Mouse (Mus musculus) limb, embryonic 11.5 days (tissue): ENCODE results near the gene Wnt10b. TPM values are rescaled to one million over a fixed set of nuclear protein-coding genes. Genes with fewer than 3 reads are reported as not detected.

Experiments
- ATAC-seq: fragments of 200-750 bp; cut with Nextera tagmentation; 2 replicates; pipeline ENCODE4 v1.8.0; 2017; ENCODE audit warnings: low read depth; ENCODE audit not compliant: insufficient number of reproducible peaks, low FRiP score, low TSS enrichment
- DNase-seq: peaks from one replicate; pipeline ENCODE4 v3.0.0-alpha.2; 2015; ENCODE audit warnings: low spot score
- H3K27ac ChIP-seq: fragments of 300-500 bp; sonication (generic); replicated peaks from 2 replicates; pipeline ENCODE4 v1.5.1; 2014; ENCODE audit warnings: low read depth, mild to moderate bottlenecking, low read length
- H3K27me3 ChIP-seq: fragments of 300-500 bp; sonication (generic); 2 replicates; pipeline ENCODE4 v1.6.1; 2014; ENCODE audit warnings: mild to moderate bottlenecking, low read length, mixed read lengths; ENCODE audit not compliant: control insufficient read depth, insufficient read depth
- H3K36me3 ChIP-seq: fragments of 300-500 bp; sonication (generic); 2 replicates; pipeline ENCODE4 v1.6.1; 2014; ENCODE audit warnings: mild to moderate bottlenecking, low read length, moderate library complexity, mixed read lengths; ENCODE audit not compliant: control insufficient read depth, insufficient read depth
- H3K4me1 ChIP-seq: fragments of 300-500 bp; sonication (generic); 2 replicates; pipeline ENCODE4 v1.6.1; 2014; ENCODE audit warnings: low read length, mixed read lengths; ENCODE audit not compliant: control insufficient read depth, insufficient read depth
- H3K4me2 ChIP-seq: fragments of 300-500 bp; sonication (generic); 2 replicates; pipeline ENCODE4 v1.6.1; 2014; ENCODE audit warnings: low read depth, mild to moderate bottlenecking, moderate library complexity; ENCODE audit not compliant: severe bottlenecking
- H3K4me3 ChIP-seq: fragments of 300-500 bp; sonication (generic); 2 replicates; pipeline ENCODE4 v1.5.1; 2014; ENCODE audit warnings: low read depth, low read length
- H3K9ac ChIP-seq: fragments of 300-500 bp; sonication (generic); 2 replicates; pipeline ENCODE4 v1.6.1; 2014; ENCODE audit warnings: mild to moderate bottlenecking, low read length
- H3K9me3 ChIP-seq: fragments of 300-500 bp; sonication (generic); 2 replicates; pipeline ENCODE4 v1.6.1; 2016; ENCODE audit warnings: low read length; ENCODE audit not compliant: control insufficient read depth
- WGBS: fragments of 180-500 bp; shearing (Covaris S2); extraction: QIAGEN DNeasy Blood & Tissue Kit; methylation state at CpG from one replicate; pipeline ENCODE4 v1.1.7; 2014; 5-methylcytosine and 5-hydroxymethylcytosine counted together
- polyA plus RNA-seq: library from polyadenylated mRNA; unstranded; fragments of >200 nt; fragmentation: Nextera tagmentation; extraction: Ambion mirVana; gene quantifications from 2 replicates; pipeline ENCODE4 v1.2.1, GENCODE M21; 2014

Wnt10b gene
- polyA plus RNA-seq, 1 experiment from 2014 or later, result 0.81 TPM

GRCm38 (mm10) chr15:98736521-98736920, 41.4 kb downstream of the Wnt10b start:
- DNase-seq (no peak), ATAC-seq (no peak)
- Histone ChIP-seq H3K9me3 (no peaks in the 10 kb centered on the region), H3K4me3 (no peak overlapping the region), H3K27me3 (no peaks in the 10 kb centered on the region), H3K4me2 (no peak overlapping the region), H3K4me1 (no peaks in the 10 kb centered on the region), H3K9ac (no peak overlapping the region), H3K27ac (no peak overlapping the region), H3K36me3 (peaks cover 18% of the 10 kb centered on the region)
- WGBS, result 90% methylated on average over 10 of the region's 10 CpGs

- H3K4me3 ChIP-seq, result no peak overlapping the region
- H3K27me3 ChIP-seq, result no peaks in the 10 kb centered on the region
- no peak overlapping the region for H3K9ac ChIP-seq
- ATAC-seq, result no peak
- 91% methylated on average over 5 of the region's 5 CpGs for WGBS
- no peak for DNase-seq
- H3K27ac ChIP-seq, result no peak overlapping the region
- H3K9me3 ChIP-seq, result no peaks in the 10 kb centered on the region
- H3K36me3 ChIP-seq, result peaks cover 6% of the 10 kb centered on the region; the same call in 1 of the 2 replicates
- H3K4me2 ChIP-seq, result no peak overlapping the region
- H3K4me1 ChIP-seq, result peaks cover 5% of the 10 kb centered on the region; the same call in 1 of the 2 replicates
Measured at GRCm38 (mm10) chr15:98733976-98734566, 43.9 kb downstream of the Wnt10b start.

- ATAC-seq (no peak), DNase-seq (no peak)
- 82% methylated on average over 6 of the region's 6 CpGs for WGBS
- Histone ChIP-seq H3K9me3 (no peaks in the 10 kb centered on the region), H3K27me3 (no peaks in the 10 kb centered on the region), H3K4me3 (no peak overlapping the region), H3K27ac (no peak overlapping the region), H3K4me2 (no peak overlapping the region), H3K36me3 (peaks cover 5% of the 10 kb centered on the region; the same call in 1 of the 2 replicates), H3K4me1 (peaks cover 10% of the 10 kb centered on the region), H3K9ac (no peak overlapping the region)
Measured at GRCm38 (mm10) chr15:98733370-98733769, 44.6 kb downstream of the Wnt10b start.

- peaks cover 5% of the 10 kb centered on the region; the same call in 1 of the 2 replicates for H3K36me3 ChIP-seq
- WGBS, result 64% methylated on average over 8 of the region's 8 CpGs
- no peaks in the 10 kb centered on the region for H3K27me3 ChIP-seq
- H3K4me3 ChIP-seq, result no peak overlapping the region
- peaks cover 15% of the 10 kb centered on the region for H3K4me1 ChIP-seq
- no peaks in the 10 kb centered on the region for H3K9me3 ChIP-seq
- no peak for DNase-seq
- no peak overlapping the region for H3K4me2 ChIP-seq
- no peak overlapping the region for H3K27ac ChIP-seq
- no peak overlapping the region for H3K9ac ChIP-seq
- no peak for ATAC-seq
Measured at GRCm38 (mm10) chr15:98732006-98732531, 45.9 kb downstream of the Wnt10b start.

- no peak for ATAC-seq
- 84% methylated on average over 6 of the region's 6 CpGs for WGBS
Measured at GRCm38 (mm10) chr15:98730790-98731189, 47.2 kb downstream of the Wnt10b start.

GRCm38 (mm10) chr15:98729791-98730545, 48.0 kb downstream of the Wnt10b start:
- no peak for DNase-seq
- H3K4me3 ChIP-seq, result no peak overlapping the region

More at GRCm38 (mm10) chr15:98730790-98731189, 47.2 kb downstream of the Wnt10b start:
- Histone ChIP-seq H3K9ac (no peak overlapping the region), H3K4me1 (peaks cover 20% of the 10 kb centered on the region), H3K4me3 (no peak overlapping the region), H3K36me3 (peaks cover under 1% of the 10 kb centered on the region; the same call in 1 of the 2 replicates), H3K9me3 (no peaks in the 10 kb centered on the region), H3K27ac (no peak overlapping the region), H3K4me2 (no peak overlapping the region), H3K27me3 (no peaks in the 10 kb centered on the region)
- no peak for DNase-seq

GRCm38 (mm10) chr15:98728366-98728765, 49.6 kb downstream of the Wnt10b start:
- H3K27me3 ChIP-seq, result no peaks in the 10 kb centered on the region
- no peak for ATAC-seq
- H3K4me3 ChIP-seq, result peak overlapping the region; percentile 49
- H3K4me1 ChIP-seq, result peaks cover 26% of the 10 kb centered on the region
- H3K36me3 ChIP-seq, result no peaks in the 10 kb centered on the region
- no peak overlapping the region for H3K9ac ChIP-seq
- no peaks in the 10 kb centered on the region for H3K9me3 ChIP-seq
- no peak for DNase-seq
- 39% methylated on average over 9 of the region's 9 CpGs for WGBS
- H3K4me2 ChIP-seq, result peak overlapping the region; percentile 95; the same call in 1 of the 2 replicates
- H3K27ac ChIP-seq, result no peak overlapping the region

More at GRCm38 (mm10) chr15:98729791-98730545, 48.0 kb downstream of the Wnt10b start:
- H3K27ac ChIP-seq, result no peak overlapping the region
- 71% methylated on average over 7 of the region's 7 CpGs for WGBS
- H3K4me2 ChIP-seq, result no peak overlapping the region
- H3K36me3 ChIP-seq, result no peaks in the 10 kb centered on the region
- H3K4me1 ChIP-seq, result peaks cover 20% of the 10 kb centered on the region
- no peaks in the 10 kb centered on the region for H3K27me3 ChIP-seq
- no peak for ATAC-seq
- H3K9ac ChIP-seq, result no peak overlapping the region
- no peaks in the 10 kb centered on the region for H3K9me3 ChIP-seq

- Histone ChIP-seq H3K4me1 (peaks cover 29% of the 10 kb centered on the region), H3K27ac (0 out of 2 replicates have a peak within 1 kb of the TSS, but pooled peaks have one; percentile 21)
Measured at GRCm38 (mm10) chr15:98727443-98728321, 50.3 kb downstream of the Wnt10b start, which contains the start of gene Fkbp11. TSS of gene Fkbp11 (minus strand) at chr15:98728198.

More at GRCm38 (mm10) chr15:98727443-98728321, 50.3 kb downstream of the Wnt10b start, which contains the start of gene Fkbp11:
- Histone ChIP-seq H3K9me3 (no peaks in the 10 kb centered on the region), H3K36me3 (no peaks in the 10 kb centered on the region), H3K4me2 (peak within 1 kb of the TSS; percentile 95), H3K27me3 (no peaks in the 10 kb centered on the region), H3K9ac (peak within 1 kb of the TSS; percentile 64), H3K4me3 (peak within 1 kb of the TSS; percentile 49)
- peak; percentile 77 for ATAC-seq
- WGBS, result 1% methylated on average over 37 of the region's 39 CpGs
- peak; percentile 83 for DNase-seq
